Mouse (Mus musculus) lung, postnatal 0 days (tissue): ENCODE measurements around the gene Gk5. TPM values are rescaled to one million over a fixed set of nuclear protein-coding genes. Genes with fewer than 3 reads are reported as not detected.

ENCODE experiments used
- ATAC-seq: fragments of 200-750 bp; cut with Nextera tagmentation; 2 replicates; pipeline ENCODE4 v1.8.0; 2017; ENCODE audit warnings: moderate library complexity
- DNase-seq: peaks from one replicate; pipeline ENCODE4 v3.0.0-alpha.2; 2016; ENCODE audit warnings: low spot score
- H3K27ac ChIP-seq: fragments of 300-500 bp; sonication (generic); 2 replicates; pipeline ENCODE4 v1.5.1; 2014; ENCODE audit warnings: antibody characterized with exemption, mild to moderate bottlenecking, low read length, mixed read lengths
- H3K27me3 ChIP-seq: fragments of 300-500 bp; sonication (generic); replicated peaks from 2 replicates; pipeline ENCODE4 v1.6.1; 2014; ENCODE audit warnings: low read length, mixed read lengths; ENCODE audit not compliant: insufficient read depth
- H3K36me3 ChIP-seq: fragments of 300-500 bp; sonication (generic); 2 replicates; pipeline ENCODE4 v1.6.1; 2014; ENCODE audit warnings: low read length, mixed read lengths; ENCODE audit not compliant: insufficient read depth
- H3K4me1 ChIP-seq: fragments of 300-500 bp; sonication (generic); 2 replicates; pipeline ENCODE4 v1.6.1; 2014; ENCODE audit warnings: antibody characterized with exemption, low read depth, low read length, mixed read lengths; ENCODE audit not compliant: insufficient read depth
- H3K4me2 ChIP-seq: fragments of 300-500 bp; sonication (generic); replicated peaks from 2 replicates; pipeline ENCODE4 v1.6.1; 2014; ENCODE audit warnings: low read depth, mild to moderate bottlenecking, low read length, moderate library complexity, mixed read lengths
- H3K4me3 ChIP-seq: fragments of 300-500 bp; sonication (generic); 2 replicates; pipeline ENCODE4 v1.5.1; 2014; ENCODE audit warnings: low read depth, low read length
- H3K9ac ChIP-seq: fragments of 300-500 bp; sonication (generic); replicated peaks from 2 replicates; pipeline ENCODE4 v1.6.1; 2014; ENCODE audit warnings: low read depth, mild to moderate bottlenecking
- H3K9me3 ChIP-seq: fragments of 300-500 bp; sonication (generic); 2 replicates; pipeline ENCODE4 v1.6.1; 2016; ENCODE audit warnings: low read length, mixed read lengths
- CTCF ChIP-seq: IDR thresholded peaks from 2 replicates; pipeline ENCODE4 v1.5.1; 2016; ENCODE audit warnings: antibody characterized with exemption, mild to moderate bottlenecking
- EP300 ChIP-seq: IDR thresholded peaks from 2 replicates; pipeline ENCODE4 v1.6.1; 2016; ENCODE audit warnings: antibody characterized with exemption, mild to moderate bottlenecking, control low read depth
- WGBS: fragments of 180-500 bp; shearing (Covaris S2); extraction: QIAGEN DNeasy Blood & Tissue Kit; methylation state at CpG from one replicate; pipeline ENCODE4 v1.1.7; 2014; 5-methylcytosine and 5-hydroxymethylcytosine counted together
- polyA plus RNA-seq: library from polyadenylated mRNA; unstranded; fragments of >200 nt; fragmentation: Nextera tagmentation; extraction: Ambion mirVana; gene quantifications from 2 replicates; pipeline ENCODE4 v1.2.1, GENCODE M21; 2015

The Gk5 gene
- polyA plus RNA-seq, 1 experiment from 2014 or later = 2.5 TPM

GRCm38 (mm10) chr9:96139876-96140275 lies 20.7 kb downstream of the Gk5 start:
- Histone ChIP-seq H3K4me3 (no peak overlapping the region), H3K36me3 (0 out of 2 replicates have a peak, but pooled peaks cover 4% of the 10 kb centered on the region), H3K4me2 (no peak overlapping the region), H3K27me3 (no peaks in the 10 kb centered on the region), H3K9ac (no peak overlapping the region), H3K4me1 (no peaks in the 10 kb centered on the region), H3K9me3 (no peaks in the 10 kb centered on the region), H3K27ac (no peak overlapping the region)
- no peak for ATAC-seq
- 44% methylated on average over 5 of the region's 5 CpGs for WGBS
- TF ChIP-seq CTCF (no peak), EP300 (no peak)
- no peak for DNase-seq

DNA sequence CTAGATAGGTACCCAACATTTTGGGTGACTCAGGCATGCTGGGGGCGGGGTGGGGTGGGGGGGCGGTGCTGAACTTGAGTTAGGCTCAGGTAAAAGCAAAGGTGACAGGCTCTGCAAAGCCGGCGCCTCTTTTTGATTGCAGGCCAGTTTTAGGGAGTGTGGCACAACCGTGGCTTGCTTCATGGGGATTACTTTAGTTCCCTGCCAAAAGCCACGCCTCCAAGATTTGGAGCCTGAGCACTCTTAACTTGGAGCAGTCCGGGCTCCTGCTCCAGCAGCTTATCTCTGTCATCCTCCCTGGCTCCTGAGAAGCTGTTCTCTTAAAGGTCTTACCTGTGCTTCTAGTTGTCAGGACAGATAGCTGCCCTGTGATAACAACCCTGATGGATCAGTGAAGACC lies 21.8 kb downstream of the Gk5 start:
- Histone ChIP-seq H3K4me1 (no peaks in the 10 kb centered on the region), H3K4me2 (no peak overlapping the region), H3K27ac (no peak overlapping the region), H3K27me3 (no peaks in the 10 kb centered on the region), H3K9ac (no peak overlapping the region), H3K36me3 (peaks cover 9% of the 10 kb centered on the region; the same call in 1 of the 2 replicates), H3K9me3 (no peaks in the 10 kb centered on the region), H3K4me3 (no peak overlapping the region)
- 58% methylated on average over 7 of the region's 7 CpGs for WGBS
- TF ChIP-seq CTCF = no peak
- TF ChIP-seq EP300 = no peak
- ATAC-seq = no peak
- DNase-seq = no peak

DNA sequence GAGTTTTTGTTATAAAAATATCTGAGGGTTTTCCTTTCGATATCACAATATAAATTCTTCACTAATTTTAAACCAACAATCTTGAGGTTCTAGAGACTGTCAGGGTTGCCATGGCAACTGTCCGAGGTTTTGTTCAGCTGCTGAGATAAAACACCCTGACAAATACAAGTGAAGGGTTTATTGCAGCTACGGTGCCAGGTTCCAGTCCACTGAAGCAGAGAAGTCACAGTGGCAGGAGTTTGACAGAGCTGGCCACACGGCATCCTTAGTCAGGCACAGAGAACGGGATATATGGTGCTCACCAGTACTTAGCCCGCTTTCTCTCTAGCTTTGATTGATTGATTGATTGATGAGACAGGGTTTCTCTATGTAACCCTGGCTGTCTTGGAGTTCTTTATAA lies 23.3 kb downstream of the Gk5 start:
- no peaks in the 10 kb centered on the region for H3K4me1 ChIP-seq
- DNase-seq (no peak), ATAC-seq (no peak)
- H3K27ac ChIP-seq = no peak overlapping the region
- peaks cover 11% of the 10 kb centered on the region; the same call in 1 of the 2 replicates for H3K36me3 ChIP-seq
- no peak overlapping the region for H3K4me3 ChIP-seq
- H3K9me3 ChIP-seq = no peaks in the 10 kb centered on the region
- H3K4me2 ChIP-seq = no peak overlapping the region
- TF ChIP-seq EP300 (no peak), CTCF (no peak)
- no peaks in the 10 kb centered on the region for H3K27me3 ChIP-seq
- H3K9ac ChIP-seq = no peak overlapping the region
- 65% methylated on average over 6 of the region's 6 CpGs for WGBS

- no peaks in the 10 kb centered on the region for H3K4me1 ChIP-seq
- H3K9ac ChIP-seq = no peak overlapping the region
- TF ChIP-seq CTCF (no peak), EP300 (no peak)
- no peak overlapping the region for H3K4me3 ChIP-seq
- H3K27ac ChIP-seq = no peak overlapping the region
- H3K9me3 ChIP-seq = no peaks in the 10 kb centered on the region
- WGBS = 85% methylated on average over 4 of the region's 4 CpGs
- H3K27me3 ChIP-seq = no peaks in the 10 kb centered on the region
- H3K36me3 ChIP-seq = peaks cover 11% of the 10 kb centered on the region; the same call in 1 of the 2 replicates
- no peak overlapping the region for H3K4me2 ChIP-seq
- ATAC-seq = no peak
- no peak for DNase-seq
These were observed 24.5 kb downstream of the Gk5 start for GRCm38 (mm10) chr9:96143633-96144032.

DNA sequence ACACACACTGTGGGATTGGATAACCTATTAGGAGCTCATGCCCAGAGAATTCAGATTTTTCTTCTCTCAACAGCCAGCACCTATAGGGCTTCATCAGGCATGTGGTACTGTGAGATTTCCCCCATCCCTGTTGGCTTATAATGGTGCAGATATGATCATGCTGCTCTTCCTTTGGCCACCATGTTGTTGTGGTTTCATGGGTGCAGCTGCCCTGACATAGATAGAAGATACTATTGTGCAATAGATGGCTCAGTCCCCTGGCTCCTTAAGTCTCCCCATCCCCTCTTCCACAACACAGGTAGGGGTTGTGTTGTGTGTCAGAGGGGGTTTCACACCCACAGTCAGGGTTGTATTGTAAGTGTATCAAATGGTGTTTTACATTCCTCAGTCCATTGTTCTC lies 25.7 kb downstream of the Gk5 start:
- no peak for TF ChIP-seq CTCF
- no peak for TF ChIP-seq EP300
- Histone ChIP-seq H3K4me2 (no peak overlapping the region), H3K27ac (no peak overlapping the region), H3K36me3 (peaks cover 11% of the 10 kb centered on the region; the same call in 1 of the 2 replicates), H3K27me3 (no peaks in the 10 kb centered on the region), H3K4me1 (no peaks in the 10 kb centered on the region), H3K4me3 (no peak overlapping the region), H3K9ac (no peak overlapping the region), H3K9me3 (no peaks in the 10 kb centered on the region)
- ATAC-seq (no peak), DNase-seq (no peak)

DNA sequence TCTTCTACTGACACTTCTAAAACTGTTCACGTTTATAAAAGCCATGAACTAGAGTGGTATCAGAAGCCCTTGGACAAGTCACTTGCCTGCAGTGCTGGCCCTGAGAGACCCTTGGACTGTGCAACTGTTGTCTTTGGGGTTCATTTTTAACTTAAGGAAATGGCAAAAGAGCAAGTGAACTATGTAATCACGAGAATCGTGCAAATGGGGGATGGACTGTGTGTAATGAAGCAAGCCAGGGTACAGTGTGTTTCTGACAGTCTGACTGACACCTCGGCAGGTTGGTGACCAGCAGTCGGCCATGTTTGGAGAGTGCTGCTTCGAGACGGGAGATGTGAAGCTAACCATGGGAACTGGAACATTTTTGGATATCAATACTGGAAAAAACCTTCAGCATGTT lies 33.6 kb downstream of the Gk5 start:
- Histone ChIP-seq H3K9me3 (no peaks in the 10 kb centered on the region), H3K4me2 (no peak overlapping the region), H3K4me1 (no peaks in the 10 kb centered on the region), H3K36me3 (no peaks in the 10 kb centered on the region), H3K4me3 (no peak overlapping the region), H3K27ac (no peak overlapping the region), H3K9ac (no peak overlapping the region), H3K27me3 (no peaks in the 10 kb centered on the region)
- WGBS = 88% methylated on average over 7 of the region's 7 CpGs
- TF ChIP-seq CTCF = no peak
- TF ChIP-seq EP300 = no peak
- ATAC-seq (no peak), DNase-seq (no peak)

GRCm38 (mm10) chr9:96158431-96158830 lies 39.3 kb downstream of the Gk5 start:
- Histone ChIP-seq H3K4me3 (no peak overlapping the region), H3K4me1 (no peaks in the 10 kb centered on the region), H3K9me3 (no peaks in the 10 kb centered on the region), H3K27ac (no peak overlapping the region), H3K36me3 (no peaks in the 10 kb centered on the region), H3K9ac (no peak overlapping the region), H3K4me2 (no peak overlapping the region), H3K27me3 (no peaks in the 10 kb centered on the region)
- no peak for TF ChIP-seq EP300
- no peak for TF ChIP-seq CTCF
- WGBS = 33% methylated on average over 4 of the region's 4 CpGs
- ATAC-seq (no peak), DNase-seq (no peak)
